Mouse (Mus musculus) cortical plate, adult 2 months (tissue): Measurements from ENCODE around the gene Ptpn21.

Experiments used
- CTCF ChIP-seq: fragments of 200-500 bp; IDR thresholded peaks from 2 replicates; pipeline ENCODE4 v1.5.1; 2011; ENCODE audit warnings: mild to moderate bottlenecking, control low read depth, low read length; ENCODE audit not compliant: insufficient read depth; ENCODE audit errors: extremely low read depth
- POLR2A ChIP-seq: fragments of 200-500 bp; IDR thresholded peaks from 2 replicates; pipeline ENCODE4 v1.6.1; 2011; ENCODE audit warnings: mild to moderate bottlenecking, low read length, control low read depth; ENCODE audit not compliant: insufficient read depth; ENCODE audit errors: extremely low read depth

DNA sequence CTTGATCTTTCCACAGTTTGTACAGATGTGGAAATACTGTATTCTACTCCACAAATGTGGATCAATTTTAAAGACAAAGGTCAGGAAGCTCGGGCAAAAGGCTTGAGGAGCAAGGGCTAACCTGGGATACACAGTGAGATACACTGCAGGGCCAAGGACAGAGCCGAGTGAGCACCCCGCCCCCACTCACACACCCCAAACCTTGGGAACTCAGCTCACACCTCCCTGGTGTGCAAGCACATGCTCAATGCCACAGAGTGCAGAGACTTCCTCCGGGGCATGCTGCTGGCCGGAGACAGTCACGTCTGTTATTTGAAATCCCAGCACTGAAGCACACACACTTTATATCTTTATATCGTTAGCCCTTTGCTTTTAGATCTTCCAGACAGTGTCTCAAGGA is 11.1 kb downstream of the Ptpn21 start:
- TF ChIP-seq CTCF = no peak
- no peak for TF ChIP-seq POLR2A
